Mouse (Mus musculus): ENCODE results near the gene Kifc3.

Gene Kifc3

GRCm38 (mm10) chr8:95156108-95156507 is 46.5 kb downstream of the Kifc3 start:
- DNase-seq (ENCODE audit: low spot score) = no peak

- DNase-seq (ENCODE audit: low spot score) = no peak
Observed at GRCm38 (mm10) chr8:95155361-95155760, 47.3 kb downstream of the Kifc3 start.

GRCm38 (mm10) chr8:95154654-95155053 is 48.0 kb downstream of the Kifc3 start:
- DNase-seq (ENCODE audit: low spot score) = no peak

GRCm38 (mm10) chr8:95154056-95154455 is 48.6 kb downstream of the Kifc3 start:
- DNase-seq (ENCODE audit: low spot score) = no peak

GRCm38 (mm10) chr8:95150608-95151007 is 52.0 kb downstream of the Kifc3 start:
- DNase-seq (ENCODE audit: low spot score) = no peak

- DNase-seq (ENCODE audit: low spot score) = no peak
Observed at GRCm38 (mm10) chr8:95149426-95149825, 53.2 kb downstream of the Kifc3 start.

- no peak for DNase-seq (ENCODE audit: low spot score)
Observed at GRCm38 (mm10) chr8:95146846-95147245, 55.8 kb downstream of the Kifc3 start.

- DNase-seq (ENCODE audit: low spot score) = no peak
Observed at GRCm38 (mm10) chr8:95146044-95146745, 56.4 kb downstream of the Kifc3 start.

GRCm38 (mm10) chr8:95144631-95145015 is 58.0 kb downstream of the Kifc3 start:
- no peak for DNase-seq (ENCODE audit: low spot score)

- no peak for DNase-seq (ENCODE audit: low spot score)
Observed at GRCm38 (mm10) chr8:95143805-95144630, 58.6 kb downstream of the Kifc3 start.

GRCm38 (mm10) chr8:95142985-95143804 is 59.4 kb downstream of the Kifc3 start:
- peak; percentile 31 for DNase-seq (ENCODE audit: low spot score)

GRCm38 (mm10) chr8:95142075-95142831 is 60.4 kb downstream of the Kifc3 start:
- DNase-seq (ENCODE audit: low spot score) = peak; percentile 59

- peak; percentile 37 for DNase-seq (ENCODE audit: low spot score)
Observed at GRCm38 (mm10) chr8:95141469-95142074, 61.0 kb downstream of the Kifc3 start.

- DNase-seq (ENCODE audit: low spot score) = no peak
Observed at GRCm38 (mm10) chr8:95141026-95141425, 61.6 kb downstream of the Kifc3 start.

GRCm38 (mm10) chr8:95140555-95140954 is 62.1 kb downstream of the Kifc3 start:
- DNase-seq (ENCODE audit: low spot score) = no peak

GRCm38 (mm10) chr8:95139051-95139365 is 63.6 kb downstream of the Kifc3 start:
- no peak for DNase-seq (ENCODE audit: low spot score)

- peak; percentile 18 for DNase-seq (ENCODE audit: low spot score)
Observed at GRCm38 (mm10) chr8:95138341-95139050, 64.1 kb downstream of the Kifc3 start.

GRCm38 (mm10) chr8:95137641-95138098 is 64.9 kb downstream of the Kifc3 start:
- peak; percentile 53 for DNase-seq (ENCODE audit: low spot score)

GRCm38 (mm10) chr8:95137201-95137600 is 65.4 kb downstream of the Kifc3 start:
- DNase-seq (ENCODE audit: low spot score) = no peak

GRCm38 (mm10) chr8:95136218-95136617 is 66.4 kb downstream of the Kifc3 start:
- DNase-seq (ENCODE audit: low spot score) = no peak

GRCm38 (mm10) chr8:95135242-95135641 is 67.4 kb downstream of the Kifc3 start:
- peak; percentile 26 for DNase-seq (ENCODE audit: low spot score)
